Mouse (Mus musculus) E14TG2a.4 (cell line): ENCODE measurements at regions not wholly inside any gene's neighbourhood (a gene's known extent, or its start where the extent isn't known, plus 50 kb on each side); places are given as distances from the start of the nearest gene placed in this dataset.

Experiments used
- CTCF ChIP-seq: conservative IDR thresholded peaks from 2 replicates; pipeline ENCODE4 v1.5.1; 2014; ENCODE audit warnings: low read length
- POU5F1 ChIP-seq: IDR thresholded peaks from 2 replicates; pipeline ENCODE4 v1.6.1; 2014; ENCODE audit warnings: low read length, borderline replicate concordance

DNA sequence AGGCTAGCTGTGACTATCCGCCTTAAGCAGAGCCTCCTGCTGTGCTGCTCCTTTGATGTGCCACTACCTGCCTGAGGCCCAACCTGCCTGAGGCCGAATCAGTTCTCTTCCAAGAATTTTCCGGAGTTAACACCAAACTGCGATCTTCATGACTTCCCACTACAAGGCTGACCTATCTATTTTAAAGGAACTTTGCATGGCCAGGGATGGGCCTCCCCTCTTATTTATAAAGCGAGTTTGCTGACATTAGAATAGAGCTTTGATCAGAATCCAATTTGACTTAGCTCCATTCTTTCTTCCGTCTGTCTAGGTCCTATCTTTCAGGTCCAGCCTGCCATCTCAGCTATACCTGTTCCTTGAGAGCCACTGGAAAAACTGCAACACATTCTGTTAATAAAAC lies 194.6 kb upstream of the Cr2 start:
- TF ChIP-seq CTCF = no peak
- TF ChIP-seq POU5F1 = no peak
